Mouse (Mus musculus) lung, postnatal 0 days (tissue): ENCODE measurements around the gene Atf4.

ENCODE experiments used
- CTCF ChIP-seq: IDR thresholded peaks from 2 replicates; pipeline ENCODE4 v1.5.1; 2016; ENCODE audit warnings: antibody characterized with exemption, mild to moderate bottlenecking
- EP300 ChIP-seq: IDR thresholded peaks from 2 replicates; pipeline ENCODE4 v1.6.1; 2016; ENCODE audit warnings: antibody characterized with exemption, mild to moderate bottlenecking, control low read depth

GRCm38 (mm10) chr15:80208446-80208845, 46.5 kb upstream of the Atf4 start:
- no peak for TF ChIP-seq CTCF
- TF ChIP-seq EP300 = no peak
